Mouse (Mus musculus) megakaryocyte, adult 5-6 weeks (primary cell): ENCODE measurements around the gene Metap1. TPM values are rescaled to one million over a fixed set of nuclear protein-coding genes. Genes with fewer than 3 reads are reported as not detected.

Source experiments
- total RNA-seq, 2 experiments: library from RNA; stranded (forward) in 1 of 2; stranded (reverse) in 1 of 2; fragments of 153-499, 151-499 nt in 1 of 2; fragments of 221-1000, 200-1000 nt in 1 of 2; gene quantifications; 2 replicates each; pipeline versions ENCODE4 v1.2.3 to v1.2.4; 2015 to 2017

The Metap1 gene
- total RNA-seq, 2 experiments from 2014 or later = 24.0 to 28.5 TPM

Other genes with a start within 250 kb of the Metap1 start
- 0.96 TPM in 1 of 2 replicates, not detected in the other for gene Adh1, start 228.5 kb downstream of the Metap1 start, total RNA-seq (2015)
- gene Adh1, start 228.5 kb downstream of the Metap1 start, total RNA-seq (2017) = not detected in 2 replicates
- gene Adh6a, start 176.2 kb downstream of the Metap1 start, total RNA-seq (2015) = not detected in 2 replicates
- not detected in 2 replicates for gene Adh6a, start 176.2 kb downstream of the Metap1 start, total RNA-seq (2017)
- not detected in 2 replicates for gene Adh6b, start 147.7 kb downstream of the Metap1 start, total RNA-seq (2015)
- not detected in 2 replicates for gene Adh6b, start 147.7 kb downstream of the Metap1 start, total RNA-seq (2017)
- not detected in 2 replicates for gene Adh4, start 74.0 kb downstream of the Metap1 start, total RNA-seq (2015)
- gene Adh4, start 74.0 kb downstream of the Metap1 start, total RNA-seq (2017) = not detected in 2 replicates
- 67.0 and 85.0 TPM in 2 replicates for gene Adh5, start 46.4 kb downstream of the Metap1 start, total RNA-seq (2015)
- 67.1 and 71.1 TPM in 2 replicates for gene Adh5, start 46.4 kb downstream of the Metap1 start, total RNA-seq (2017)
- 179 and 204 TPM in 2 replicates for gene Eif4e, start 36.7 kb upstream of the Metap1 start, total RNA-seq (2015)
- gene Eif4e, start 36.7 kb upstream of the Metap1 start, total RNA-seq (2017) = 106 and 108 TPM in 2 replicates